Mouse (Mus musculus) heart, adult 2 months (tissue): ENCODE measurements around the gene Gm3755.
"Not testable (repeated sequence)": the region's sequence is repeated elsewhere in the genome, so short reads cannot be mapped to it uniquely, and the experiment has no call there.

Experiments used
- CTCF ChIP-seq: fragments of 200-600 bp; IDR thresholded peaks from 2 replicates; pipeline ENCODE4 v1.8.1; 2022; ENCODE audit warnings: antibody characterized with exemption, mild to moderate bottlenecking, moderate library complexity
- EP300 ChIP-seq: fragments of 200-500 bp; IDR thresholded peaks from 2 replicates; pipeline ENCODE4 v1.6.1; 2011; ENCODE audit warnings: low read depth, low read length, control low read depth; ENCODE audit not compliant: insufficient read depth
- POLR2A ChIP-seq: fragments of 200-500 bp; IDR thresholded peaks from 2 replicates; pipeline ENCODE4 v1.6.1; 2011; ENCODE audit warnings: mild to moderate bottlenecking, low read depth, low read length, control low read depth; ENCODE audit not compliant: insufficient read depth

- not testable (repeated sequence) for TF ChIP-seq CTCF, EP300, POLR2A
Measured at GRCm38 (mm10) chr14:7422496-7422895, 28.2 kb downstream of the Gm3755 start.
